Mouse (Mus musculus): ENCODE measurements around the gene Mef2b.
A peak's percentile ranks its signal among the peaks of the same experiment; 100 is the strongest.
"Not testable (repeated sequence)": the region's sequence is repeated elsewhere in the genome, so short reads cannot be mapped to it uniquely, and the experiment has no call there.

Mef2b gene

GRCm38 (mm10) chr8:70179082-70179481, 39.6 kb downstream of the Mef2b start:
- DNase-seq (ENCODE audit: low spot score in 2 of 2): no peak

- DNase-seq (ENCODE audit: low spot score in 2 of 2): no peak
Observed at GRCm38 (mm10) chr8:70181212-70181902, 41.8 kb downstream of the Mef2b start.

GRCm38 (mm10) chr8:70181903-70182252, 42.4 kb downstream of the Mef2b start:
- no peak for DNase-seq (ENCODE audit: low spot score in 2 of 2)

- DNase-seq (ENCODE audit: low spot score in 2 of 2): no peak
Observed at GRCm38 (mm10) chr8:70183194-70183593, 43.7 kb downstream of the Mef2b start.

- DNase-seq (ENCODE audit: low spot score in 2 of 2): no peak
Observed at GRCm38 (mm10) chr8:70188707-70189106, 49.2 kb downstream of the Mef2b start.

- DNase-seq (ENCODE audit: low spot score in 2 of 2): no peak
Observed at GRCm38 (mm10) chr8:70193238-70193637, 53.7 kb downstream of the Mef2b start.

GRCm38 (mm10) chr8:70194191-70194590, 54.7 kb downstream of the Mef2b start:
- DNase-seq (ENCODE audit: low spot score in 2 of 2): no peak

- no peak for DNase-seq (ENCODE audit: low spot score in 2 of 2)
Observed at GRCm38 (mm10) chr8:70195762-70196161, 56.3 kb downstream of the Mef2b start.

- no peak for DNase-seq (ENCODE audit: low spot score in 2 of 2)
Observed at GRCm38 (mm10) chr8:70197603-70198002, 58.1 kb downstream of the Mef2b start.

- no peak for DNase-seq (ENCODE audit: low spot score in 2 of 2)
Observed at GRCm38 (mm10) chr8:70200098-70200681, 60.7 kb downstream of the Mef2b start.

GRCm38 (mm10) chr8:70201417-70201816, 61.9 kb downstream of the Mef2b start:
- no peak for DNase-seq (ENCODE audit: low spot score in 2 of 2)

GRCm38 (mm10) chr8:70203072-70203471, 63.6 kb downstream of the Mef2b start:
- DNase-seq (ENCODE audit: low spot score in 2 of 2): no peak

GRCm38 (mm10) chr8:70204757-70205156, 65.2 kb downstream of the Mef2b start:
- no peak for DNase-seq (ENCODE audit: low spot score in 2 of 2)

GRCm38 (mm10) chr8:70208130-70208529, 68.6 kb downstream of the Mef2b start:
- DNase-seq (ENCODE audit: low spot score in 2 of 2): no peak

- no peak for DNase-seq (ENCODE audit: low spot score in 2 of 2)
Observed at GRCm38 (mm10) chr8:70210538-70210937, 71.0 kb downstream of the Mef2b start.

GRCm38 (mm10) chr8:70211275-70211674, 71.8 kb downstream of the Mef2b start:
- no peak for DNase-seq (ENCODE audit: low spot score in 2 of 2)

GRCm38 (mm10) chr8:70211726-70212111, 72.2 kb downstream of the Mef2b start:
- no peak for DNase-seq (ENCODE audit: low spot score in 2 of 2)

GRCm38 (mm10) chr8:70212112-70213055, 72.9 kb downstream of the Mef2b start, which contains the start of gene Slc25a42:
Gene Slc25a42 (minus strand): TSS chr8:70212305.
- peak; percentile 95 to 97 for DNase-seq (ENCODE audit: low spot score in 2 of 2)

- no peak for DNase-seq (ENCODE audit: low spot score in 2 of 2)
Observed at GRCm38 (mm10) chr8:70214411-70214810, 74.9 kb downstream of the Mef2b start.

GRCm38 (mm10) chr8:70215092-70215491, 75.6 kb downstream of the Mef2b start:
- no peak for DNase-seq (ENCODE audit: low spot score in 2 of 2)

GRCm38 (mm10) chr8:70216161-70216560, 76.7 kb downstream of the Mef2b start:
- not testable (repeated sequence) for DNase-seq (ENCODE audit: low spot score in 2 of 2)

- DNase-seq (ENCODE audit: low spot score in 2 of 2): peak in 1 of 2 experiments; percentile 26
Observed at GRCm38 (mm10) chr8:70216566-70216965, 77.1 kb downstream of the Mef2b start.
